Mouse (Mus musculus) thymus, adult 2 months (tissue): Measurements from ENCODE around the gene Ltbp1.

Experiments used
- CTCF ChIP-seq: fragments of 200-500 bp; IDR thresholded peaks from 2 replicates; pipeline ENCODE4 v1.5.1; 2012; ENCODE audit warnings: mild to moderate bottlenecking, control low read depth, low read length, moderate library complexity, borderline replicate concordance; ENCODE audit not compliant: control insufficient read depth, poor library complexity, insufficient read depth; ENCODE audit errors: extremely low read depth
- POLR2A ChIP-seq: fragments of 200-500 bp; IDR thresholded peaks from 2 replicates; pipeline ENCODE4 v1.6.1; 2012; ENCODE audit warnings: mild to moderate bottlenecking, low read length, control low read depth, moderate library complexity; ENCODE audit not compliant: control insufficient read depth, poor library complexity, insufficient read depth; ENCODE audit errors: extremely low read depth

DNA sequence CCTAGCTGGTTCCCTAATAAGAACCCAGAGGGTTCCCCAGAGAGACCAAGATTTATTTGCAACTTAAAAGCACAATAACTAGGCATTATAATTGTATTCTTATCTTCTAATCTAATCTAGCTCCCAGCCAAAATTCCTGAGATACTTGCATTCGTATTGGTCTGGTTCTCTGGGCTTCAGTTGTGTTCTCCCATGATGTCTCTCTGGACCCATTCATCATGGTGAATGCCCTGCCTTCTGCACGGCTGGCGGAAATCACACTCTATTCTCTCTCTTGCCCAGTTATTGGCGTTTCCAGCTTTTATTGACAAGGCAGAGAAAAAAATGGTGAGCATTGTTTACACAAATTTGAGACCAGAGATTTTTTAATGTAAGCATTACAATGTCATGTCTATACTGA lies 33.6 kb downstream of the Ltbp1 start:
- no peak for TF ChIP-seq CTCF
- no peak for TF ChIP-seq POLR2A
